Mouse (Mus musculus) heart, embryonic 16.5 days (tissue): Measurements from ENCODE around the gene Agtr1a. TPM values are rescaled to one million over a fixed set of nuclear protein-coding genes. Genes with fewer than 3 reads are reported as not detected.

Experiments used
- ATAC-seq: fragments of 200-750 bp; cut with Nextera tagmentation; replicated peaks from 2 replicates; pipeline ENCODE4 v1.8.0; 2017; ENCODE audit warnings: moderate number of reproducible peaks; ENCODE audit not compliant: insufficient read depth, low FRiP score; ENCODE audit errors: extremely low read depth
- H3K27ac ChIP-seq: fragments of 300-500 bp; sonication (generic); 2 replicates; pipeline ENCODE4 v1.5.1; 2014; ENCODE audit warnings: mild to moderate bottlenecking, low read length, control low read depth, moderate library complexity
- H3K27me3 ChIP-seq: fragments of 300-500 bp; sonication (generic); 2 replicates; pipeline ENCODE4 v1.6.1; 2014; ENCODE audit warnings: low read length, mixed read lengths; ENCODE audit not compliant: control insufficient read depth, insufficient read depth
- H3K36me3 ChIP-seq: fragments of 300-500 bp; sonication (generic); 2 replicates; pipeline ENCODE4 v1.6.1; 2014; ENCODE audit not compliant: control insufficient read depth, insufficient read depth
- H3K4me1 ChIP-seq: fragments of 300-500 bp; sonication (generic); 2 replicates; pipeline ENCODE4 v1.6.1; 2014; ENCODE audit warnings: low read length, mixed read lengths; ENCODE audit not compliant: control insufficient read depth, insufficient read depth
- H3K4me2 ChIP-seq: fragments of 300-500 bp; sonication (generic); 2 replicates; pipeline ENCODE4 v1.6.1; 2014; ENCODE audit warnings: low read depth, mild to moderate bottlenecking, control low read depth, low read length
- H3K4me3 ChIP-seq: fragments of 300-500 bp; sonication (generic); 2 replicates; pipeline ENCODE4 v1.5.1; 2014; ENCODE audit warnings: mild to moderate bottlenecking, control low read depth, low read length
- H3K9ac ChIP-seq: fragments of 300-500 bp; sonication (generic); 2 replicates; pipeline ENCODE4 v1.6.1; 2014; ENCODE audit warnings: low read length, control low read depth
- H3K9me3 ChIP-seq: fragments of 300-500 bp; sonication (generic); replicated peaks from 2 replicates; pipeline ENCODE4 v1.6.1; 2016; ENCODE audit warnings: low read length; ENCODE audit not compliant: control insufficient read depth
- WGBS: fragments of 180-500 bp; shearing (Covaris S2); extraction: QIAGEN DNeasy Blood & Tissue Kit; methylation state at CpG from one replicate; pipeline ENCODE4 v1.1.7; 2014; 5-methylcytosine and 5-hydroxymethylcytosine counted together
- polyA plus RNA-seq: library from polyadenylated mRNA; unstranded; fragments of >200 nt; fragmentation: Nextera tagmentation; extraction: Ambion mirVana; gene quantifications from 2 replicates; pipeline ENCODE4 v1.2.1, GENCODE M21; 2015

Gene Agtr1a
- polyA plus RNA-seq, 1 experiment from 2014 or later = 19.3 TPM

- 67% methylated on average over 4 of the region's 4 CpGs for WGBS
These were observed 22.4 kb downstream of the Agtr1a start for GRCm38 (mm10) chr13:30358456-30359168.

GRCm38 (mm10) chr13:30359886-30360285 lies 23.6 kb downstream of the Agtr1a start:
- H3K27ac ChIP-seq = no peak overlapping the region
- ATAC-seq = no peak
- H3K9ac ChIP-seq = no peak overlapping the region
- no peaks in the 10 kb centered on the region for H3K27me3 ChIP-seq
- H3K4me2 ChIP-seq = no peak overlapping the region
- H3K4me3 ChIP-seq = no peak overlapping the region
- peaks cover 10% of the 10 kb centered on the region for H3K4me1 ChIP-seq
- H3K9me3 ChIP-seq = no peaks in the 10 kb centered on the region
- WGBS = 73% methylated on average over 2 of the region's 2 CpGs
- H3K36me3 ChIP-seq = no peaks in the 10 kb centered on the region

More at GRCm38 (mm10) chr13:30358456-30359168, 22.4 kb downstream of the Agtr1a start:
- Histone ChIP-seq H3K4me2 (no peak overlapping the region), H3K36me3 (no peaks in the 10 kb centered on the region), H3K4me1 (peaks cover 6% of the 10 kb centered on the region), H3K27me3 (no peaks in the 10 kb centered on the region), H3K9ac (no peak overlapping the region), H3K9me3 (no peaks in the 10 kb centered on the region), H3K27ac (no peak overlapping the region), H3K4me3 (no peak overlapping the region)
- no peak for ATAC-seq

GRCm38 (mm10) chr13:30361002-30361401 lies 24.8 kb downstream of the Agtr1a start:
- Histone ChIP-seq H3K36me3 (no peaks in the 10 kb centered on the region), H3K27ac (no peak overlapping the region; the same call in 1 of the 2 replicates), H3K9me3 (no peaks in the 10 kb centered on the region), H3K9ac (no peak overlapping the region), H3K4me1 (peaks cover 10% of the 10 kb centered on the region), H3K4me3 (no peak overlapping the region), H3K4me2 (no peak overlapping the region), H3K27me3 (no peaks in the 10 kb centered on the region)
- no peak for ATAC-seq
- 39% methylated on average over 5 of the region's 5 CpGs for WGBS

- 85% methylated on average over 6 of the region's 6 CpGs for WGBS
- no peaks in the 10 kb centered on the region for H3K27me3 ChIP-seq
- ATAC-seq = no peak
- peaks cover 10% of the 10 kb centered on the region for H3K4me1 ChIP-seq
- no peak overlapping the region for H3K4me2 ChIP-seq
- no peak overlapping the region for H3K4me3 ChIP-seq
- no peaks in the 10 kb centered on the region for H3K36me3 ChIP-seq
- no peaks in the 10 kb centered on the region for H3K9me3 ChIP-seq
- H3K27ac ChIP-seq = no peak overlapping the region
- no peak overlapping the region for H3K9ac ChIP-seq
These were observed 25.8 kb downstream of the Agtr1a start for GRCm38 (mm10) chr13:30362048-30362447.

- ATAC-seq = no peak
- WGBS = 77% methylated on average over 11 of the region's 11 CpGs
- no peak overlapping the region for H3K4me3 ChIP-seq
- H3K9me3 ChIP-seq = no peaks in the 10 kb centered on the region
- peaks cover 20% of the 10 kb centered on the region for H3K4me1 ChIP-seq
- no peak overlapping the region for H3K4me2 ChIP-seq
- no peaks in the 10 kb centered on the region for H3K27me3 ChIP-seq
- no peak overlapping the region for H3K9ac ChIP-seq
- H3K27ac ChIP-seq = no peak overlapping the region
- H3K36me3 ChIP-seq = no peaks in the 10 kb centered on the region
These were observed 27.9 kb downstream of the Agtr1a start for GRCm38 (mm10) chr13:30364097-30364625.

- Histone ChIP-seq H3K4me2 (no peak overlapping the region), H3K4me1 (peaks cover 20% of the 10 kb centered on the region), H3K36me3 (no peaks in the 10 kb centered on the region), H3K27ac (no peak overlapping the region), H3K9me3 (no peaks in the 10 kb centered on the region), H3K27me3 (no peaks in the 10 kb centered on the region), H3K4me3 (no peak overlapping the region), H3K9ac (no peak overlapping the region)
- WGBS = 81% methylated on average over 9 of the region's 9 CpGs
- no peak for ATAC-seq
These were observed 28.5 kb downstream of the Agtr1a start for GRCm38 (mm10) chr13:30364780-30365179.

GRCm38 (mm10) chr13:30365378-30365777 lies 29.1 kb downstream of the Agtr1a start:
- H3K27me3 ChIP-seq = no peaks in the 10 kb centered on the region
- H3K4me1 ChIP-seq = peaks cover 20% of the 10 kb centered on the region
- no peaks in the 10 kb centered on the region for H3K36me3 ChIP-seq
- no peak overlapping the region for H3K9ac ChIP-seq
- no peak overlapping the region for H3K4me2 ChIP-seq
- H3K27ac ChIP-seq = no peak overlapping the region
- WGBS = 55% methylated on average over 2 of the region's 2 CpGs
- no peak overlapping the region for H3K4me3 ChIP-seq
- H3K9me3 ChIP-seq = no peaks in the 10 kb centered on the region
- ATAC-seq = no peak

- 46% methylated on average over 8 of the region's 8 CpGs for WGBS
- Histone ChIP-seq H3K36me3 (no peaks in the 10 kb centered on the region), H3K27me3 (no peaks in the 10 kb centered on the region), H3K27ac (no peak overlapping the region), H3K9me3 (no peaks in the 10 kb centered on the region), H3K4me2 (no peak overlapping the region), H3K9ac (no peak overlapping the region), H3K4me1 (peaks cover 15% of the 10 kb centered on the region), H3K4me3 (no peak overlapping the region)
- no peak for ATAC-seq
These were observed 31.9 kb downstream of the Agtr1a start for GRCm38 (mm10) chr13:30368116-30368515.

GRCm38 (mm10) chr13:30368746-30369145 lies 32.5 kb downstream of the Agtr1a start:
- Histone ChIP-seq H3K4me1 (peaks cover 13% of the 10 kb centered on the region), H3K9ac (no peak overlapping the region), H3K4me3 (no peak overlapping the region), H3K27ac (no peak overlapping the region), H3K27me3 (no peaks in the 10 kb centered on the region), H3K36me3 (no peaks in the 10 kb centered on the region), H3K4me2 (no peak overlapping the region), H3K9me3 (no peaks in the 10 kb centered on the region)
- ATAC-seq = no peak
- WGBS = 47% methylated on average over 2 of the region's 2 CpGs
